Mouse (Mus musculus): ENCODE measurements at regions not wholly inside any gene's neighbourhood (a gene's known extent, or its start where the extent isn't known, plus 50 kb on each side); places are given as distances from the start of the nearest gene placed in this dataset.

GRCm38 (mm10) chr1:19754346-19754745 is 545.6 kb downstream of the Tfap2b start:
- no peak for ATAC-seq (replicated peaks; ENCODE audit: extremely low read depth, insufficient read depth, low FRiP score)
- H3K36me3 ChIP-seq (ENCODE audit: control insufficient read depth, insufficient read depth), result no peaks in the 10 kb centered on the region
- no peak overlapping the region for H3K4me3 ChIP-seq (ENCODE audit: low read length)
- no peaks in the 10 kb centered on the region for H3K4me1 ChIP-seq (ENCODE audit: control insufficient read depth, insufficient read depth, low read length)
- H3K27me3 ChIP-seq (ENCODE audit: control insufficient read depth, insufficient read depth, low read length), result no peaks in the 10 kb centered on the region
- H3K27ac ChIP-seq (ENCODE audit: low read length), result no peak overlapping the region
- 73% methylated on average over 2 of the region's 2 CpGs for WGBS
- no peak overlapping the region for H3K4me2 ChIP-seq (ENCODE audit: low read depth, low read length)
- no peak overlapping the region for H3K9ac ChIP-seq (ENCODE audit: low read length)
- H3K9me3 ChIP-seq (replicated peaks; ENCODE audit: control insufficient read depth, low read length), result no peaks in the 10 kb centered on the region

DNA sequence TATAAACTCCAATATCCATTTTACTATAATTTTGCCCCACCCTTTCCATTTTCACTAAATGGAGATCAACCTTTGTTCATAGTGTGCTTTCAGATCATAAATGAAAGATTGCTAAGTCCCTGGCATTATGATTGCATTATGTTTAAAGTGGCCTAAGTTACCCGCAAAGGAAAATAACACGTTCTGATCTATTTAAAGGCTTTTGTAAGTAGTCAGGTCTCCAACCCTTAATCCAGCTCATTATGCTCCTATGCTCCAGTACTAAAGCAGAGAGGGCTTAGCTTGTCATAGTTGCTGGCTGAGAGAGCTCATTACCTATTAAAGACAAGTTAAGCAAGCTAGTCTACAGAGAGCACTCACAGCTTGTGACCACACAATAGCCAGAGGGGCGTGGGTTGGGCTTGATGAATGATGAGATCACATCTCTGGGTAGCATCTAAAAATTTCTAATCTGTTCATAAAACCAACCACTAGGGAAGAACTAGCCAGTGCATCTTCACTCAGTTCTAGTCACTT is 549.3 kb downstream of the Tfap2b start:
- no peak for ATAC-seq (replicated peaks; ENCODE audit: extremely low read depth, insufficient read depth, low FRiP score)
- Histone ChIP-seq H3K4me2 (ENCODE audit: low read depth, low read length) (no peak overlapping the region), H3K27ac (ENCODE audit: low read length) (no peak overlapping the region), H3K36me3 (ENCODE audit: control insufficient read depth, insufficient read depth) (no peaks in the 10 kb centered on the region), H3K9ac (ENCODE audit: low read length) (no peak overlapping the region), H3K27me3 (ENCODE audit: control insufficient read depth, insufficient read depth, low read length) (no peaks in the 10 kb centered on the region), H3K4me3 (ENCODE audit: low read length) (no peak overlapping the region), H3K4me1 (ENCODE audit: control insufficient read depth, insufficient read depth, low read length) (no peaks in the 10 kb centered on the region), H3K9me3 (replicated peaks; ENCODE audit: control insufficient read depth, low read length) (no peaks in the 10 kb centered on the region)
- 66% methylated on average over 3 of the region's 3 CpGs for WGBS

GRCm38 (mm10) chr1:19766879-19767278 is 558.2 kb downstream of the Tfap2b start:
- H3K27me3 ChIP-seq (ENCODE audit: control insufficient read depth, insufficient read depth, low read length), result no peaks in the 10 kb centered on the region
- H3K27ac ChIP-seq (ENCODE audit: low read length), result no peak overlapping the region
- H3K4me2 ChIP-seq (ENCODE audit: low read depth, low read length), result no peak overlapping the region
- no peak overlapping the region for H3K4me3 ChIP-seq (ENCODE audit: low read length)
- H3K9me3 ChIP-seq (replicated peaks; ENCODE audit: control insufficient read depth, low read length), result no peaks in the 10 kb centered on the region
- no peaks in the 10 kb centered on the region for H3K4me1 ChIP-seq (ENCODE audit: control insufficient read depth, insufficient read depth, low read length)
- H3K36me3 ChIP-seq (ENCODE audit: control insufficient read depth, insufficient read depth), result no peaks in the 10 kb centered on the region
- H3K9ac ChIP-seq (ENCODE audit: low read length), result no peak overlapping the region
- no peak for ATAC-seq (replicated peaks; ENCODE audit: extremely low read depth, insufficient read depth, low FRiP score)

DNA sequence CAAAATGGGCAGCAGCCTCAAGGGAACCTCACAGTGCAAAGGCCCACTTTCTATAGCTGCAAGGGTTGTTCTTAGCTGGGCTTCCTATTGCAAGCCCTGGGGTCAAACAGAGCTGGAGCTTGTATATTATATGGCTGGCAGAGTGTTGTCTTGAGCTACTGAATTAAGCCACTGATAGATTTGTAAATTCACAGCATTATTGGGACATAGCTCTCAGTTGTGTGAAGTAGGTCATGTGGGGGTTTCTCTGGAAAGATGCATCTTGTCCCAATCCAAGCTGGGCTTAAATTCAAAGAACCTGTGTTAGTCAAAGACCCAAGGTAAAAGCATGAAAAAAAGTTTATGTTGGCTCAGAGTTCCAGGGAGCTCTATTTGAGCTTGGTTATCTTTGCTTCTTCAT is 563.6 kb downstream of the Tfap2b start:
- H3K27me3 ChIP-seq (ENCODE audit: control insufficient read depth, insufficient read depth, low read length), result no peaks in the 10 kb centered on the region
- no peaks in the 10 kb centered on the region for H3K9me3 ChIP-seq (replicated peaks; ENCODE audit: control insufficient read depth, low read length)
- H3K4me1 ChIP-seq (ENCODE audit: control insufficient read depth, insufficient read depth, low read length), result no peaks in the 10 kb centered on the region
- H3K9ac ChIP-seq (ENCODE audit: low read length), result no peak overlapping the region
- H3K4me2 ChIP-seq (ENCODE audit: low read depth, low read length), result no peak overlapping the region
- H3K36me3 ChIP-seq (ENCODE audit: control insufficient read depth, insufficient read depth), result no peaks in the 10 kb centered on the region
- no peak for ATAC-seq (replicated peaks; ENCODE audit: extremely low read depth, insufficient read depth, low FRiP score)
- H3K4me3 ChIP-seq (ENCODE audit: low read length), result no peak overlapping the region
- H3K27ac ChIP-seq (ENCODE audit: low read length), result no peak overlapping the region

- no peak overlapping the region for H3K4me2 ChIP-seq (ENCODE audit: low read depth, low read length)
- H3K9ac ChIP-seq (ENCODE audit: low read length), result no peak overlapping the region
- H3K36me3 ChIP-seq (ENCODE audit: control insufficient read depth, insufficient read depth), result no peaks in the 10 kb centered on the region
- H3K4me1 ChIP-seq (ENCODE audit: control insufficient read depth, insufficient read depth, low read length), result no peaks in the 10 kb centered on the region
- H3K27ac ChIP-seq (ENCODE audit: low read length), result no peak overlapping the region
- H3K27me3 ChIP-seq (ENCODE audit: control insufficient read depth, insufficient read depth, low read length), result no peaks in the 10 kb centered on the region
- 68% methylated on average over 1 of the region's 1 CpGs for WGBS
- no peak; the same call in 1 of the 2 replicates for ATAC-seq (replicated peaks; ENCODE audit: extremely low read depth, insufficient read depth, low FRiP score)
- no peak overlapping the region for H3K4me3 ChIP-seq (ENCODE audit: low read length)
- H3K9me3 ChIP-seq (replicated peaks; ENCODE audit: control insufficient read depth, low read length), result no peaks in the 10 kb centered on the region
These were observed 565.8 kb downstream of the Tfap2b start for GRCm38 (mm10) chr1:19774502-19774901.

- Histone ChIP-seq H3K4me3 (ENCODE audit: low read length) (no peak overlapping the region), H3K9ac (ENCODE audit: low read length) (no peak overlapping the region), H3K27ac (ENCODE audit: low read length) (no peak overlapping the region), H3K4me2 (ENCODE audit: low read depth, low read length) (no peak overlapping the region), H3K27me3 (ENCODE audit: control insufficient read depth, insufficient read depth, low read length) (no peaks in the 10 kb centered on the region), H3K4me1 (ENCODE audit: control insufficient read depth, insufficient read depth, low read length) (no peaks in the 10 kb centered on the region), H3K36me3 (ENCODE audit: control insufficient read depth, insufficient read depth) (no peaks in the 10 kb centered on the region), H3K9me3 (replicated peaks; ENCODE audit: control insufficient read depth, low read length) (no peaks in the 10 kb centered on the region)
- WGBS, result 61% methylated on average over 1 of the region's 1 CpGs
- ATAC-seq (replicated peaks; ENCODE audit: extremely low read depth, insufficient read depth, low FRiP score), result no peak
These were observed 568.8 kb downstream of the Tfap2b start for GRCm38 (mm10) chr1:19777542-19777941.

GRCm38 (mm10) chr1:19786971-19787370 is 578.3 kb downstream of the Tfap2b start:
- Histone ChIP-seq H3K4me1 (ENCODE audit: control insufficient read depth, insufficient read depth, low read length) (no peaks in the 10 kb centered on the region), H3K9me3 (replicated peaks; ENCODE audit: control insufficient read depth, low read length) (no peaks in the 10 kb centered on the region), H3K4me3 (ENCODE audit: low read length) (no peak overlapping the region), H3K9ac (ENCODE audit: low read length) (no peak overlapping the region), H3K27ac (ENCODE audit: low read length) (no peak overlapping the region), H3K27me3 (ENCODE audit: control insufficient read depth, insufficient read depth, low read length) (no peaks in the 10 kb centered on the region), H3K4me2 (ENCODE audit: low read depth, low read length) (no peak overlapping the region), H3K36me3 (ENCODE audit: control insufficient read depth, insufficient read depth) (no peaks in the 10 kb centered on the region)
- WGBS, result 75% methylated on average over 2 of the region's 2 CpGs
- no peak for ATAC-seq (replicated peaks; ENCODE audit: extremely low read depth, insufficient read depth, low FRiP score)

DNA sequence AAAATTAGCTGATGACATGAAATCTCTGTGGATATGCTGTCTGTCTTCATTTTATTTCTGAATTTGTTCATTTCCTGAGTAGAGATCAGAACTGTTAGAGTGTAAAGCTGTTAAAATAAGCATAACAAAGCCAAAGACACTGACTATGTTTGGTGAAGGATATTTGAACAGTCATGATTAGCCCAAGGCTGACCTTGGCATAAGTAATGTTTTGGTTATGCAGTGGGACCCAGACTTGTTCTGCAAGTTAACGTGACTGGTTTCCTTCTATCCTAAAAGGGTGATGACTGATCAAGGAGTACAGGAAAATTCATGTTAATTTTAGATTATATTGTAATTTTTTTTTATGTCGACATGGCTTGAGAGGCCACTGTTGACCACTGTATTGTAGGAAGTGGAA is 585.4 kb downstream of the Tfap2b start:
- no peak overlapping the region for H3K9ac ChIP-seq (ENCODE audit: low read length)
- H3K36me3 ChIP-seq (ENCODE audit: control insufficient read depth, insufficient read depth), result no peaks in the 10 kb centered on the region
- no peaks in the 10 kb centered on the region for H3K9me3 ChIP-seq (replicated peaks; ENCODE audit: control insufficient read depth, low read length)
- H3K4me2 ChIP-seq (ENCODE audit: low read depth, low read length), result no peak overlapping the region
- WGBS, result 54% methylated on average over 2 of the region's 2 CpGs
- no peak overlapping the region for H3K4me3 ChIP-seq (ENCODE audit: low read length)
- no peak overlapping the region for H3K27ac ChIP-seq (ENCODE audit: low read length)
- no peak for ATAC-seq (replicated peaks; ENCODE audit: extremely low read depth, insufficient read depth, low FRiP score)
- no peaks in the 10 kb centered on the region for H3K27me3 ChIP-seq (ENCODE audit: control insufficient read depth, insufficient read depth, low read length)
- no peaks in the 10 kb centered on the region for H3K4me1 ChIP-seq (ENCODE audit: control insufficient read depth, insufficient read depth, low read length)

DNA sequence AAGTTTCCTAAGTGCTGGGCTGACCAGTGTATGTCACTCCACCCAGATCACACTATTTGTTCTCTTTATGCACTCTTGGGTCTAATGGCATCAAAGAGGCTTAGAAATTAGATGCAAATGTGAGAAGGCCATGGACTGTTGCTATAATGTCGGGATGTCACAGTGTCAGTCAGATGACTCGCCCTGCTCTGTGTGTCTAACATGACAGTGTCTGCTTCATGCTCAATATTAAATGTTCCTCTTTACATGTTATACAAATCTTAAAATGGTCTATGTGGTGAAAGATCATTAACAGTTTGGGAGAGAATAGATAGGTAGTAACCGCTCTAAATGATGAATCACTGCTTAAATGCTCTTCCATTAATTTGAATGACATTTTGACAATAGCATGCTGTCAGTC is 617.2 kb downstream of the Tfap2b start:
- Histone ChIP-seq H3K27me3 (ENCODE audit: control insufficient read depth, insufficient read depth, low read length) (no peaks in the 10 kb centered on the region), H3K36me3 (ENCODE audit: control insufficient read depth, insufficient read depth) (no peaks in the 10 kb centered on the region), H3K27ac (ENCODE audit: low read length) (no peak overlapping the region), H3K9ac (ENCODE audit: low read length) (no peak overlapping the region), H3K4me3 (ENCODE audit: low read length) (no peak overlapping the region), H3K4me2 (ENCODE audit: low read depth, low read length) (no peak overlapping the region), H3K4me1 (ENCODE audit: control insufficient read depth, insufficient read depth, low read length) (no peaks in the 10 kb centered on the region), H3K9me3 (replicated peaks; ENCODE audit: control insufficient read depth, low read length) (no peaks in the 10 kb centered on the region)
- no peak for ATAC-seq (replicated peaks; ENCODE audit: extremely low read depth, insufficient read depth, low FRiP score)
- 77% methylated on average over 3 of the region's 3 CpGs for WGBS

Measured in heart, embryonic 16.5 days (tissue).